Mouse (Mus musculus): Measurements from ENCODE around the gene Pstpip1. TPM values are rescaled to one million over a fixed set of nuclear protein-coding genes. Genes with fewer than 3 reads are reported as not detected.

Pstpip1 gene
- total RNA-seq, 2 experiments from 2014 or later = 2.0 to 4.8 TPM

DNA sequence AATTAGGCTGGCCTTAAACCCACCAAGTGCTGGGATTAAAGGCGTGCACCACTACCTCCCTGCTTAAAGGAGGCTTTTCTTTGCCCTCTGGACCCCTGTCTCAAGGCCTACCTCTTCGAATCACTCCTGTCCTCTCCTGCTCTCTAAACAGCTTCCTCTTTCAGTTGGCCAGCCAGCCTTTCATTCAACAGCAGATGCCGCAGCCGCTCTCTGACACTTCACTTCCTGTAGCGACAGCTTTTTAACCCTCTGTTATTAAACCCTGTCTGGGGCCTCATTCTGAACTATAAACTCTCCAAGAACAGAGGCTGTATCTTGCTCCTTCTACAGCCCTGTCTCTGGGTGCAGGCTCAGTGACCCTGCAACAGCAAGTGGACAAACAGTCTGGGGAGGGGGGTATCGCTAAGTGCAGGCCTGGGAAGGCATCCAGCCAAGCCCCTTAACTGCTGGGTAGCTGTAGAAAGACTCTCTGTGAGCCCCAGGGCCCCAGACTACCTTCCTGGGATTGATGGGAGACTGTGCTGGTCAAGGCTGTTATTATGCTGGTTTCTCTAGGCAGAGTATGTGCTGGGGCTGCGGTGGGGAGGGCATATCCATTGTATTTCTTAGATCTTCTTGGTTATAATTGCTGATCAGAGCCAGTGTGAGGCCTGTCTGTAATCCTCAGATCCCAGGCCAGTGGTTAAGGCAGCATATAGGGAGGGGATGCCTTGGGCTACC, 13.7 kb upstream of the Pstpip1 start:
- DNase-seq (ENCODE audit: low spot score in 2 of 2) = no peak
- no peak for TF ChIP-seq CTCF (conservative IDR thresholded peaks at IDR 0.05)
- peak overlapping the region; percentile 84 for H3K27ac ChIP-seq

DNA sequence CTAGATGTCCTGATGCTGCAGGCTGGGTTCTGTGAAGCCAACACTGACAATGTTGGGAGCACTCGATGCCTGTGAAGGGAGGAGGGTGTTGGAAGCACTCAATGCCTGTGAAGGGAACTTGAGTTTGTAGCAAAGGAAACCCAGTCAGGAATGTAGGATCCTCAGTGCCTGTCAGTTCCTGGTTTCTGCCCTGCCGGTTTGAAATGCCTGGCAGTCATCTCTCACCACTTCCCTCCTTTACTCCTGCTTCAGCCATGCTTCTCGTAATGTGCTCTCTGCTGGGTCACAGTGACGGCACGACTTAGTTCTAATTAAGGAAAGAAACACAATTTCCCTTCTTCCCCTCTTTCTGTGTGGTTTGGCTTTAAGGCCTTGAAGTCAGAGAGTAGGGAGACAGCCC, 10.2 kb upstream of the Pstpip1 start:
- Histone ChIP-seq H3K4me3 (no peak overlapping the region), H3K27ac (no peak overlapping the region)
- no peak for TF ChIP-seq CTCF (conservative IDR thresholded peaks at IDR 0.05)
- DNase-seq (ENCODE audit: low spot score in 2 of 2) = no peak

More for the DNA sequence above, 13.7 kb upstream of the Pstpip1 start:
- H3K4me3 ChIP-seq = no peak overlapping the region

DNA sequence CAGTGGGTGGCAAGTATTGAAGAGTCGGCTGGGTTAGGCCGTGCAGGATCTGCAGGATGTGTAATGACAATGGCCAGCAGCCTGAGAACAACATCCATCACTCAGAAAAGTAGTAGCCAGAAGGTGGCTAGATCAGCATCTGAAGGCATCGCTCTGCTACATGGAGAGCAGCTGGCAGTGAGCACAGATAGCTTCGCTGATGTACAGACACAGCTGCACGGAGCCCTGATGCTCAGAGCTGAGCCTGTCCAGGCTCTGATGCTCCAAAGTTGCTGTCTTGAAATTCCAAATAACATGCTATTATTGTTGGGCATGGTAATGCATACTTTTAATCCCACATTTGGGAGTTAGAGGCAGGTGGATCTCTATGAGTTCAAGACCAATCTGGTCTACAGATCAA, 3.2 kb upstream of the Pstpip1 start:
- Histone ChIP-seq H3K27ac (no peak overlapping the region), H3K4me3 (no peak overlapping the region)
- DNase-seq (ENCODE audit: low spot score in 2 of 2) = no peak
- TF ChIP-seq CTCF (conservative IDR thresholded peaks at IDR 0.05) = no peak

DNA sequence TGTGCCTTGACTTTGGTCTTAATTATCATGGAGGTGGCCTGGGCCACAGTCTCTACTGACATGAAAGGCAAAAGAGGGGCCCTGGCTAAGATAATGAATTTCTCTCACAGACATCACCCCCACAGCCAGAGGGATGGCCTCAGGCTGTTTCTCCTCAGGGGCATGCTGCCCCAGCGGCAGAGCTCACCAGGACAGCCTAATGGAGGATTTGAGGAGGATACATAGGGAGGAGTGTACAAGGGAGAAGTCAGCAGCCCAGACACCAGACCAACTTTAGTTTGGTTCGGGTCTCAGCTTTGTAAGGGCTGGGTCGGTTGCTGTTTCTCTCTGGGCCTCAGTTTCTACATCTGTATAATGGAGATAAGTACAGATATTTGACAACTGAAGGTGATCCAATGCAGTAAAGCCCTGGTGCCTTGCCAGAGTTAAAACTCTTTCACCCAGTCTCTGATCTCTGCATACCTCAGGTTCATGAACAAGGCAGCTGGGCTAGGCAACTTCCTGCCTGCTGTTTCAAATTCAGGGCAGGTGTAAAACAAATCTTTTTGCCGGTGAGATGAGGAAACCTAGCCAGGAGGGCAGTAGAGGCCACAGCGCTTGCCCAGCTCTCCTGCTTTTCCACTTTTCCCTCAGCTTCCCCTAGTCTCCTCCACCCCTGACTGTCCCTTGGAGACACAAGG, 924 bp downstream of the Pstpip1 start:
- Histone ChIP-seq H3K27ac (peak overlapping the region; percentile 87), H3K4me3 (no peak overlapping the region)
- DNase-seq (ENCODE audit: low spot score in 2 of 2) = no peak
- TF ChIP-seq CTCF (conservative IDR thresholded peaks at IDR 0.05) = no peak

DNA sequence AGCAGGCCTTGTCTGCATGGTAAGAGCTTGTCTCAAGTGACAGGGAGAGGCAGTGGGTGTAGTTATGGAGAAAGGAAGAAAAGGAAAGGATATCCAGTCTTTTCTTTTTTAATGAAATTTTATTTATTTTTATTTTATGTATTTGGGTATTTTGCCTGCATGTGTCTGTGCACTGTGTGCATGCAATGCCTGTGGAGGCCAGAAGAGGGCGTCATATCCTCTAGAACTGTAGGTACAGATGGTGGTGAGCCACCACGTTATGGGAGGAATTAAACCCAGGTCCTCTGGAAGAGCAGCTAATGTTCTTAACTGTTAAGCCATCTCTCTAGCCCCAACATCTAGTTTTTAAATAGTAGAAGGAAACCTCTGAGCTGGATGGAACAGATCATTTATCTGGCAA, 2.3 kb downstream of the Pstpip1 start:
- Histone ChIP-seq H3K27ac (no peak overlapping the region; the same call in 1 of the 2 replicates), H3K4me3 (no peak overlapping the region)
- TF ChIP-seq CTCF (conservative IDR thresholded peaks at IDR 0.05) = peak; percentile 71
- DNase-seq (ENCODE audit: low spot score in 2 of 2) = no peak

DNA sequence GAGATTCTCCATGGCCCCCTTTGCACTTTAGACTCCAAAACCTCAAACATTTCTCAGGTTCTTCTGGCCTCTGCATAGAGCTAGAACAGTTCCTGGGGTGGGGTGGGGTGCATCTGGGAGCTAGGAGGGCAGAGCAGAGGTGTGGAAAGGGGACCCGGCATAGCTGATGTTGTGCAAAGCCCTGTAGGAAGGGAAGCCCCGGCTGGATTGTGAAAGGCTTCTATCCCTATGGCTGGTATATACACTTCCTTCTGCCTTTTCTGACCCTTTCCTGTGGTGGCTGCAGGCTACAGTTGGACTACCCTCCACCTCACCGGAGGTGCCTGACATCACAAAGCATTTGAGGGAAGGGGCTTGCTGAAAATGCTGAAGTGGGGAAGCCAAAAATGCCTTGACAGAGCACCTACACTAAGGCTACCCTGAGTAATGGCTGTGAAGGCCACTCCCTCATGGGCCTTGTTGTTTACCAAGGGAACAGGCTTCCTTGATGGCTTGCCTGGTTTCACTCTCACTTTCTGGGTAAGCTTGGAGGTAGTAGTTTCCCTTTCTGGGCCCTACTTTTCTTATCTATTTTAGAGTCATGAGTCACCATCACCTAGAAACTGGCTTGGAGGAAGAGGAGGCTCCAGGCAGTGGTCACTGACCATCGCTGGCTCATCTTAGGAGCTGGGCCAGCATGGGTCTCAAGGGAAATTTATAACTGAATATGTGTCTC, 8.0 kb downstream of the Pstpip1 start:
- no peak for TF ChIP-seq CTCF (conservative IDR thresholded peaks at IDR 0.05)
- DNase-seq (ENCODE audit: low spot score in 2 of 2) = no peak
- H3K27ac ChIP-seq = no peak overlapping the region
- no peak overlapping the region for H3K4me3 ChIP-seq

DNA sequence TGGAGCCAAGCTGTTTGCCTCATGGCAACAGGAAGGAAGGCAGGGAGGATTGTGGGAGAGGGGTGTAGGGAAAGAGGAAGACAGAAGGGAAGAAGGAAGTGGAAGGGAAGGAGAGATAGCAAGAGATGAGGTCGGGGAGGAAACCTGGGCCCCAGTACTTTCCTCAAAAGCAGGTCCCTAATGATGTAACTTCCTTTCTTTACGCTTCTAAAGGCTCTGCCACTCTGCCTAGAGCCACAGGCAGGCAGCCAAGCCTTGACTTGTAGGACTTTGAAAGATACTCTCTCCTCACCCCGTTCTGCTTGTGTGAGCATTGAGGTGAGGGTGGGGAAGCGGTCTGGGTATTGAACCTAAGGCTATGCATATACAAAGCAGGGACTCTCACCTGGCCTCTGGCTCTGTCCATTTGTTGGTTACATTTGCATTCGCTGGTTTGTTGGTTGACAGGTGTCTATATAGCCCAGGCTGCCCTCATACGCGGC, 10.3 kb downstream of the Pstpip1 start:
- Histone ChIP-seq H3K4me3 (no peak overlapping the region), H3K27ac (no peak overlapping the region)
- no peak for TF ChIP-seq CTCF (conservative IDR thresholded peaks at IDR 0.05)
- no peak for DNase-seq (ENCODE audit: low spot score in 2 of 2)

DNA sequence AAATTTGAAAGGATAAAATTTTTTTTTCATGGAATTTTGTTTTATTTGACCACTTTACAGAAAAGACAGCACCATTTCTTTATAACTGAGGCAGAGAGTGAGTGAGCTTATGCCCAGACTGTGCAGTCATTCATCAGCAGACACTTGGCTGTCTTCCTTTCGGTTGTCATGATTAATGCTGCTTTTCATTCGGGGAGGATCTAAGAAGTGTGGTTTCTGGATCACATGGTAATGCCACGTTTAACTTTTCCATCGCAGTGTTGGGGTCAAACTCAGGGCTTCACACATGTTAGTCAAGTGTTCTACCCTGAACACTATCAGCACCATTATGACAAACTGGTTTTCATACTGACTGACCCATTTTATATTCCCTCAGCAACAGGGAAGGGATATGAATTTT, 11.3 kb downstream of the Pstpip1 start:
- Histone ChIP-seq H3K27ac (no peak overlapping the region), H3K4me3 (no peak overlapping the region)
- DNase-seq (ENCODE audit: low spot score in 2 of 2) = no peak
- no peak for TF ChIP-seq CTCF (conservative IDR thresholded peaks at IDR 0.05)

DNA sequence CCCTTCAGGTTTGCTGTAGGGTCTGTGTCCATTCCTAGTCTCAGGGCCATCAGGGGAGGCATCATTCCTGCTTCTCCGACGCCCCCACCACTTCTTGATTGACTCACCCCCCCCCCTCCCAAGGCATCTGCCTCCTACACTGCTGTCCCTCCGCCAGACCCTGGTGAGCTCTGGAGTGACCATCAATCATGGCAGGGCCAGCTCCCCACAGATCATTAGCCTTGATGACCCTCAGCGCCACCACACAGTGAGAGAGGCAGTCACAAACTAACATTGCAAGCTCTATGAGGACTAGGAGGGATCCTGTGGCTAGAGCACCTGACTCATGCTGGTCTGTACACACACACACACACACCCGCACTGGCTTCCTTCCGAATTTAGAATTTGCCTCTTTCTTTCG, 15.2 kb downstream of the Pstpip1 start:
- H3K27ac ChIP-seq = no peak overlapping the region
- no peak for TF ChIP-seq CTCF (conservative IDR thresholded peaks at IDR 0.05)
- H3K4me3 ChIP-seq = no peak overlapping the region
- DNase-seq (ENCODE audit: low spot score in 2 of 2) = no peak

DNA sequence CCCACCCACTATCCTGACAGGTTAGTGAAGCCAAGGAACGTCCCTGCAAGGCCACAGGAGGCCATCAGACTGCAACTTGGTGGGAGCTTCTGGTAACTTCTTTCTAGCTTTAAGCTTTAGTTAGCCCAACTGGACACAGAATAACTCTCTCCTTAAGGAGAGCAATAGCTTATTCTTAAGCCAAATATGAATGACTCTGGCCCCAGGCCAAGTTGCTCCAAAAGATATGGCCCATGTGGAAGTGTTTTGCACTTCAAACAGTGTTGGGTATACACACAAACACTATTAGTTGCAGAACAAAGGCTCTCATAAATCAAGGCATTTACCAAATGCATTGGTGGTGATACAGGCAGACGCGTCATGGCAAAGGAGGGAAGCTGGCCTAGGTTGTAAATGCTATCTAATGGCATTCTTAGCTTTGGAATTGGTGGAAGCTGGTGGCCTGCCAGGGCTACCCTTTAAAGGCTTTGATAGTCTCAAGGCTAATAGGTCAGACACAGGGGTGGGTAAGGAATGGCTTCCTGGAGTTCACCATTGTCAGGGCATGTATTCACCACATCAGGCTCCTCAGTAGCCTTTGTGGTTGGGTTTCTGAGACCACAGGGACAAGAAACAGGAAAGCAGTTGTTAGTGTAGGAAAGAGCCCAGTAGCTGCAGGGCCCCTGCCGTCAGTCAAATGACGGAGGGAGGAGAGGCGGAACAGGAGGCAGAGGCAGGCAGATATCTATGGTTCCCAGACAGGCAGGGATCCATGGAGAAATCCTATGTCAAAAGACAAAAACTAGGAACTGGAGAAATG, 16.7 kb downstream of the Pstpip1 start:
- no peak overlapping the region for H3K27ac ChIP-seq
- no peak for TF ChIP-seq CTCF (conservative IDR thresholded peaks at IDR 0.05)
- H3K4me3 ChIP-seq = no peak overlapping the region
- no peak for DNase-seq (ENCODE audit: low spot score in 2 of 2)

DNA sequence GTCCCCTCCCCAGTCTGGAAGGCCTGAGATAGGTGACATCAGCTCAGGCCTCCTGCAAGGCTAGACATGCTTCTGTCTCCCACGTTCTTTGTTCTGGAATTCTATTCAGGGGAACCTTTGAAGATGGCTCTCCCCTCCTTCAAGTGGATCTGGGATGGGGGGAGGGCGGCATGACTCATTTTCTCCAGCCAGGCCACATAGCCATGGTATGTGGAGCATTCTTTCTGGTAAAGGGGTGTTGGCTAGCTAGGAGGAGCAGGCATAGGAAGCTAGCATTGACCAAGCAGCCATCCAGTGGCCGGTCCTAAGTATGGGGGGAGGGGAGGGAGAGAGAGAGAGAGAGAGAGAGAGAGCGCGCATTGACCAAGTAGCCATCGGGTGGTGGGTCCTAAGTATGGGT, 17.8 kb downstream of the Pstpip1 start:
- no peak for TF ChIP-seq CTCF (conservative IDR thresholded peaks at IDR 0.05)
- Histone ChIP-seq H3K4me3 (no peak overlapping the region), H3K27ac (no peak overlapping the region)
- no peak for DNase-seq (ENCODE audit: low spot score in 2 of 2)

DNA sequence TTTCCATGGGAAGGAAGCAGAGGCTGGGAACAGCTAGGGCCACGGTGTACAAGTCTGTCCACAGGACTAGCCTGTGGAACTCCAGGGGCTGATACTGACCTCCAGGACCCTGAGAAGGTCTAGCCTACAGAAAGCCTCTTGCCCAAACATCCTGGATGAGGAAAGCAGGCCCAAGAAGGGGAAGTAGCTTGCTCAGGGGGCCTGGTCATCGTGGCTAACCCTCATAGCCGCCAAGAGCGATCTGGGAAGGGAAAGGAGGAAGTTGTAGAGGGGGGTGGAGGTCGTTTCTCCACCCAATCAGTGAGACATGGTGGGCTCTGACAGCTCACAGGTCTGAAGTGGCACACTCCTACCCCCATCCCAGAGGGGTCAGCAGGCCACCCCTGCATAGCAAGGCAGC, 18.4 kb downstream of the Pstpip1 start:
- Histone ChIP-seq H3K27ac (no peak overlapping the region), H3K4me3 (no peak overlapping the region)
- no peak for TF ChIP-seq CTCF (conservative IDR thresholded peaks at IDR 0.05)
- no peak for DNase-seq (ENCODE audit: low spot score in 2 of 2)

DNA sequence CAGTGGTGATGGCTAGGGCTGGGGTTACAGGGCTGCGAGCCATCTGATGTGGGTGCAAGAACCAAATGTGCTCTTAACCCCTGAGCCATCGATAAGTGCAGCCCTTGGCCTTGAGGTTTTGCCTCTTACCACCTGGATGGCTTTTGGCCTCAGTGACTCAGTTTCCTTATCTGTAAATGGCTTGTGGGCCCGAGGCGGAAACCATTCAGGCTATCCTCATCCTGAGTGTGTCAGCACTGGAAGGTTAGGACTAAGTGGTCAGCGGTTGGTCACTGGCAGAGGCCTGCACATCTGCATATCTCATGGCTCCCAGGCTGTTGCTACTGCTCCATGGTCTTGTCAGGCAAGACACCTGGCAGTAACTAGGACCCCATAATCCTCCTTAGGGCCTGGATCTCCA, 28.3 kb downstream of the Pstpip1 start:
- no peak overlapping the region for H3K4me3 ChIP-seq
- no peak for TF ChIP-seq CTCF (conservative IDR thresholded peaks at IDR 0.05)
- no peak for DNase-seq (ENCODE audit: low spot score in 2 of 2)

More for the DNA sequence above, 28.3 kb downstream of the Pstpip1 start:
- no peak overlapping the region for H3K27ac ChIP-seq
